Mouse (Mus musculus): ENCODE results near the gene Leprot. TPM values are rescaled to one million over a fixed set of nuclear protein-coding genes. Genes with fewer than 3 reads are reported as not detected.

The Leprot gene
- polyA plus RNA-seq, 1 experiment from 2014 or later: 71.0 TPM

GRCm38 (mm10) chr4:101694529-101694928 is 47.0 kb downstream of the Leprot start:
- no peaks in the 10 kb centered on the region for H3K4me1 ChIP-seq
- H3K36me3 ChIP-seq: no peaks in the 10 kb centered on the region
- H3K9me3 ChIP-seq: no peaks in the 10 kb centered on the region
- no peaks in the 10 kb centered on the region for H3K27me3 ChIP-seq (replicated peaks)
- H3K27ac ChIP-seq (replicated peaks): no peak overlapping the region
- no peak overlapping the region for H3K4me2 ChIP-seq
- WGBS: 62% methylated on average over 6 of the region's 6 CpGs
- no peak overlapping the region for H3K9ac ChIP-seq
- no peak for ATAC-seq (ENCODE audit: extremely low read depth, insufficient number of reproducible peaks, low FRiP score, low TSS enrichment)
- no peak overlapping the region for H3K4me3 ChIP-seq

GRCm38 (mm10) chr4:101697236-101697635 is 49.7 kb downstream of the Leprot start:
- H3K9ac ChIP-seq: no peak overlapping the region
- no peak overlapping the region for H3K4me2 ChIP-seq
- no peaks in the 10 kb centered on the region for H3K36me3 ChIP-seq
- H3K27ac ChIP-seq (replicated peaks): no peak overlapping the region
- H3K4me1 ChIP-seq: no peaks in the 10 kb centered on the region
- no peak for ATAC-seq (ENCODE audit: extremely low read depth, insufficient number of reproducible peaks, low FRiP score, low TSS enrichment)
- 66% methylated on average over 3 of the region's 3 CpGs for WGBS
- H3K9me3 ChIP-seq: no peaks in the 10 kb centered on the region
- no peak overlapping the region for H3K4me3 ChIP-seq
- H3K27me3 ChIP-seq (replicated peaks): no peaks in the 10 kb centered on the region

- Histone ChIP-seq H3K4me2 (no peak overlapping the region), H3K4me3 (no peak overlapping the region), H3K27me3 (replicated peaks) (no peaks in the 10 kb centered on the region), H3K9me3 (no peaks in the 10 kb centered on the region), H3K27ac (replicated peaks) (no peak overlapping the region), H3K4me1 (no peaks in the 10 kb centered on the region), H3K9ac (no peak overlapping the region), H3K36me3 (no peaks in the 10 kb centered on the region)
- WGBS: 76% methylated on average over 1 of the region's 1 CpGs
- ATAC-seq (ENCODE audit: extremely low read depth, insufficient number of reproducible peaks, low FRiP score, low TSS enrichment): no peak
Measured at GRCm38 (mm10) chr4:101699423-101699822, 51.9 kb downstream of the Leprot start.

GRCm38 (mm10) chr4:101700892-101701640 is 53.5 kb downstream of the Leprot start:
- no peak overlapping the region for H3K9ac ChIP-seq
- no peak overlapping the region for H3K27ac ChIP-seq (replicated peaks)
- 78% methylated on average over 14 of the region's 14 CpGs for WGBS
- H3K9me3 ChIP-seq: no peaks in the 10 kb centered on the region
- no peak overlapping the region for H3K4me2 ChIP-seq
- no peaks in the 10 kb centered on the region for H3K36me3 ChIP-seq
- no peak for ATAC-seq (ENCODE audit: extremely low read depth, insufficient number of reproducible peaks, low FRiP score, low TSS enrichment)
- H3K4me1 ChIP-seq: no peaks in the 10 kb centered on the region
- no peak overlapping the region for H3K4me3 ChIP-seq
- no peaks in the 10 kb centered on the region for H3K27me3 ChIP-seq (replicated peaks)

GRCm38 (mm10) chr4:101705325-101705724 is 57.8 kb downstream of the Leprot start:
- no peaks in the 10 kb centered on the region for H3K9me3 ChIP-seq
- H3K27ac ChIP-seq (replicated peaks): no peak overlapping the region
- H3K4me3 ChIP-seq: no peak overlapping the region
- no peak for ATAC-seq (ENCODE audit: extremely low read depth, insufficient number of reproducible peaks, low FRiP score, low TSS enrichment)
- no peaks in the 10 kb centered on the region for H3K36me3 ChIP-seq
- WGBS: 74% methylated on average over 9 of the region's 9 CpGs
- H3K4me1 ChIP-seq: no peaks in the 10 kb centered on the region
- no peak overlapping the region for H3K4me2 ChIP-seq
- H3K27me3 ChIP-seq (replicated peaks): no peaks in the 10 kb centered on the region
- H3K9ac ChIP-seq: no peak overlapping the region

- H3K9ac ChIP-seq: no peak overlapping the region
- ATAC-seq (ENCODE audit: extremely low read depth, insufficient number of reproducible peaks, low FRiP score, low TSS enrichment): no peak
- H3K4me2 ChIP-seq: no peak overlapping the region
- no peaks in the 10 kb centered on the region for H3K27me3 ChIP-seq (replicated peaks)
- 47% methylated on average over 2 of the region's 2 CpGs for whole genome bisulfite sequencing
- no peaks in the 10 kb centered on the region for H3K4me1 ChIP-seq
- H3K9me3 ChIP-seq: no peaks in the 10 kb centered on the region
- no peak overlapping the region for H3K27ac ChIP-seq (replicated peaks)
- H3K4me3 ChIP-seq: no peak overlapping the region
- no peaks in the 10 kb centered on the region for H3K36me3 ChIP-seq
Measured at GRCm38 (mm10) chr4:101707234-101707633, 59.7 kb downstream of the Leprot start.

- no peak for ATAC-seq (ENCODE audit: extremely low read depth, insufficient number of reproducible peaks, low FRiP score, low TSS enrichment)
- no peak overlapping the region for H3K4me3 ChIP-seq
- no peak overlapping the region for H3K9ac ChIP-seq
- H3K4me1 ChIP-seq: no peaks in the 10 kb centered on the region
- H3K4me2 ChIP-seq: no peak overlapping the region
- H3K27ac ChIP-seq (replicated peaks): no peak overlapping the region
- H3K9me3 ChIP-seq: no peaks in the 10 kb centered on the region
- H3K36me3 ChIP-seq: no peaks in the 10 kb centered on the region
- H3K27me3 ChIP-seq (replicated peaks): no peaks in the 10 kb centered on the region
- 80% methylated on average over 3 of the region's 3 CpGs for WGBS
Measured at GRCm38 (mm10) chr4:101707953-101708352, 60.4 kb downstream of the Leprot start.

Other genes starting within 250 kb of the Leprot start
- 18.9 and 22.1 TPM in 2 replicates for gene Ak4, start 228.4 kb upstream of the Leprot start, polyA plus RNA-seq (2015; fragmentation: Nextera tagmentation; extraction: Ambion mirVana)
- gene Dnajc6, start 151.1 kb upstream of the Leprot start, polyA plus RNA-seq (2015; fragmentation: Nextera tagmentation; extraction: Ambion mirVana): 0.16 and 0.39 TPM in 2 replicates
- 0.76 and 0.95 TPM in 2 replicates for gene Lepr, start 69.7 kb downstream of the Leprot start, polyA plus RNA-seq (2015; fragmentation: Nextera tagmentation; extraction: Ambion mirVana)
- gene B020004J07Rik, start 196.3 kb downstream of the Leprot start, polyA plus RNA-seq (2015; fragmentation: Nextera tagmentation; extraction: Ambion mirVana): not detected in 2 replicates
- not detected in 2 replicates for gene C130073F10Rik, start 246.1 kb downstream of the Leprot start, polyA plus RNA-seq (2015; fragmentation: Nextera tagmentation; extraction: Ambion mirVana)